Mouse (Mus musculus): ENCODE data around the gene Il34. TPM values are rescaled to one million over a fixed set of nuclear protein-coding genes. Genes with fewer than 3 reads are reported as not detected.

Il34 gene
- polyA plus RNA-seq, 1 experiment from 2014 or later, result 0.18 TPM

DNA sequence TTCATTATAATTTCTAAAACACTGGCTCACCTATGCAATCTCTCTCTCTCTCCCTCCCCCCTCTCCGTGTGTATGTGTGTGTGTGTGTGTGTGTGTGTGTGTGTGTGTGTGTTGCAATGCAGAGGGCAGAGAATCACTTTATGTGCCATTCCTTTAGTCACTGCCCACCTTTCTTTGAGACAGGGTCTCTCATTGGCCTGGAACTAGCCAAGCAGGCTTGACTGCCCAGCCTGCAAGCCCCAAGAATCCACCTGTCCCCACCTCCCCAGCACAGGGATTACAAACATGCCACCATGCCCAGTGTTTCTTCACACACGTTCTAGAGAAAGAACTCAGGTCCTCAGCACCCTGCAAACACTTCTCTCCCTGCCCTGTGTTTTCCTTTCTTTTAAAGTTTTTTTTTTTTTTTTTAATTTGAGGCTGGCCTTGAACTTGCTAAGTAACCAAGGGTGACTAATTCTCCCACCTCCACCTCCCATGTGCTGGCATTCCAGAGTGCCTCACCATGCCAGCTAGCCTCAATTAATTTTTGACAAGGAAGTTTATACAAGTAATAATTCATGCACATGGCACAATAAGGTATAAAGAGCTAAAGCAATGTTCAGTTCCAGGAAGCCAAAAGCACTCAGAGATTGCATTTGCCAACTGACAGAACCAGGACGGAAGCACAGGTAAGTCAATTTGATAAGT is 754 bp downstream of the Il34 start:
- ATAC-seq (replicated peaks; ENCODE audit: low FRiP score) (no peak), DNase-seq (ENCODE audit: low spot score) (no peak)
- peaks cover 7% of the 10 kb centered on the region; the same call in 1 of the 2 replicates for H3K36me3 ChIP-seq (ENCODE audit: control insufficient read depth, insufficient read depth, low read length)
- no peak overlapping the region for H3K27ac ChIP-seq (ENCODE audit: low read depth, low read length)
- H3K4me3 ChIP-seq (ENCODE audit: low read depth, low read length), result no peak overlapping the region
- no peak overlapping the region for H3K9ac ChIP-seq (ENCODE audit: low read depth, low read length)
- H3K9me3 ChIP-seq (ENCODE audit: control insufficient read depth, low read length), result no peaks in the 10 kb centered on the region
- no peaks in the 10 kb centered on the region for H3K27me3 ChIP-seq (replicated peaks; ENCODE audit: control insufficient read depth, insufficient read depth, low read length)
- no peaks in the 10 kb centered on the region for H3K4me1 ChIP-seq (replicated peaks; ENCODE audit: control insufficient read depth, insufficient read depth, low read length)
- 58% methylated on average over 3 of the region's 3 CpGs for WGBS
- H3K4me2 ChIP-seq, result no peak overlapping the region

DNA sequence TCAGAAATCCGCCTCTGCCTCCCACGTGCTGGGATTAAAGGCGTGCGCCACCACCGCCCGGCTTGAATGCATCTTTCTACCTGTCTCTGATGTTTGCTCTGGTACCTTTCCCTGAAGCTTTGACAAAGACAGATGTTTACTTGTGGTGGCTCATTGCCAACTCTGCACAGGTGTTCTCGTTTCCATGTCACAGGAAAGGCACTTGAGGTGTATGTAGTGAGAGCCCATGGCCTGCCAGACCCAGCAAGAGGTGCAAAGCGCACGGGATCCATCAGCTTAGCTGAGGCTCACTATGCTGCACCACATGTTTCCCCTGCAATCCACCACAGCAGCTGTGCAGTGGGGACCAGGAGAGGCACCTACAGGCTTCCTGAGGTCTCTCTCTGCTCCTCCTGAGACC is 1.9 kb downstream of the Il34 start:
- Histone ChIP-seq H3K9ac (ENCODE audit: low read depth, low read length) (no peak overlapping the region), H3K4me1 (replicated peaks; ENCODE audit: control insufficient read depth, insufficient read depth, low read length) (no peaks in the 10 kb centered on the region), H3K4me3 (ENCODE audit: low read depth, low read length) (no peak overlapping the region), H3K27ac (ENCODE audit: low read depth, low read length) (no peak overlapping the region), H3K9me3 (ENCODE audit: control insufficient read depth, low read length) (no peaks in the 10 kb centered on the region), H3K36me3 (ENCODE audit: control insufficient read depth, insufficient read depth, low read length) (no peaks in the 10 kb centered on the region), H3K27me3 (replicated peaks; ENCODE audit: control insufficient read depth, insufficient read depth, low read length) (no peaks in the 10 kb centered on the region), H3K4me2 (no peak overlapping the region)
- no peak for ATAC-seq (replicated peaks; ENCODE audit: low FRiP score)
- 85% methylated on average over 9 of the region's 9 CpGs for WGBS
- no peak for DNase-seq (ENCODE audit: low spot score)

- no peaks in the 10 kb centered on the region for H3K36me3 ChIP-seq (ENCODE audit: control insufficient read depth, insufficient read depth, low read length)
- H3K27me3 ChIP-seq (replicated peaks; ENCODE audit: control insufficient read depth, insufficient read depth, low read length), result no peaks in the 10 kb centered on the region
- ATAC-seq (replicated peaks; ENCODE audit: low FRiP score), result no peak
- H3K4me2 ChIP-seq, result no peak overlapping the region
- H3K4me3 ChIP-seq (ENCODE audit: low read depth, low read length), result no peak overlapping the region
- no peak overlapping the region for H3K9ac ChIP-seq (ENCODE audit: low read depth, low read length)
- no peaks in the 10 kb centered on the region for H3K9me3 ChIP-seq (ENCODE audit: control insufficient read depth, low read length)
- 76% methylated on average over 5 of the region's 5 CpGs for WGBS
- no peaks in the 10 kb centered on the region for H3K4me1 ChIP-seq (replicated peaks; ENCODE audit: control insufficient read depth, insufficient read depth, low read length)
- DNase-seq (ENCODE audit: low spot score), result no peak
- H3K27ac ChIP-seq (ENCODE audit: low read depth, low read length), result no peak overlapping the region
Measured at GRCm38 (mm10) chr8:110802988-110803387, 2.7 kb downstream of the Il34 start.

- Histone ChIP-seq H3K36me3 (ENCODE audit: control insufficient read depth, insufficient read depth, low read length) (no peaks in the 10 kb centered on the region), H3K27ac (ENCODE audit: low read depth, low read length) (no peak overlapping the region), H3K4me3 (ENCODE audit: low read depth, low read length) (no peak overlapping the region), H3K9me3 (ENCODE audit: control insufficient read depth, low read length) (no peaks in the 10 kb centered on the region), H3K9ac (ENCODE audit: low read depth, low read length) (no peak overlapping the region), H3K4me1 (replicated peaks; ENCODE audit: control insufficient read depth, insufficient read depth, low read length) (no peaks in the 10 kb centered on the region), H3K27me3 (replicated peaks; ENCODE audit: control insufficient read depth, insufficient read depth, low read length) (no peaks in the 10 kb centered on the region), H3K4me2 (no peak overlapping the region)
- no peak for DNase-seq (ENCODE audit: low spot score)
- ATAC-seq (replicated peaks; ENCODE audit: low FRiP score), result no peak
- WGBS, result 90% methylated on average over 8 of the region's 8 CpGs
Measured at GRCm38 (mm10) chr8:110797086-110797485, 8.6 kb downstream of the Il34 start.

DNA sequence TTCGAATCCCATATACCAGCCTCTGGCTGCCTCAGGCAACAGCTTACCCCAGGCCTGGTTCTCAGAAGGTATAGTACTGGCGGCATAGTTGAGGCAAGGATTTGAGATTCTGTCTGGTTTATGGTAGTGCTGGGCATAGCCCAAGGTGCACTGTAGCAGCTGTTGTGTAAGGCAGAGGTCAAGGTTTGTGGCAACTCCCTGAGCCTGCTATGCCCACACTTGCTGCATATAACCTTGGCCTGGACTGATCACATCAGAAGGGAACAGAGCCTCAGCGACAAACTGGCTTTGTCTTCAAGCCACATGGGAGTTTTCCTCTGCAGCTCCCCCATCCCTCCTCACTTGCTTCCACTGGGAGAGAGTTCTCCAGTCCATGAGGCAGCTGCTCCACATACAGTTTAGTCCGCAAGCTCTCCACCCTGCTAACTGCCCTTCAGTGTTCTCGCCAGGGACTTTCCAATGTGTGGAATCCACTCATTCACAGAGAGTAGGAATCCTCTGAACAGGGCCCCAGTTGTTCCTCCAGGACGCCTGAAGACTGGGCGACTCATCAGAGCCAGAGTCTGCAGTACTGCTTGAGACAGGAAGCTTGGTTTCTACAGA is 11.3 kb downstream of the Il34 start:
- H3K9ac ChIP-seq (ENCODE audit: low read depth, low read length), result no peak overlapping the region
- H3K4me2 ChIP-seq, result no peak overlapping the region
- H3K4me1 ChIP-seq (replicated peaks; ENCODE audit: control insufficient read depth, insufficient read depth, low read length), result no peaks in the 10 kb centered on the region
- H3K4me3 ChIP-seq (ENCODE audit: low read depth, low read length), result no peak overlapping the region
- no peak overlapping the region for H3K27ac ChIP-seq (ENCODE audit: low read depth, low read length)
- no peaks in the 10 kb centered on the region for H3K27me3 ChIP-seq (replicated peaks; ENCODE audit: control insufficient read depth, insufficient read depth, low read length)
- no peak for ATAC-seq (replicated peaks; ENCODE audit: low FRiP score)
- no peak for DNase-seq (ENCODE audit: low spot score)
- 82% methylated on average over 7 of the region's 7 CpGs for WGBS
- H3K36me3 ChIP-seq (ENCODE audit: control insufficient read depth, insufficient read depth, low read length), result no peaks in the 10 kb centered on the region
- H3K9me3 ChIP-seq (ENCODE audit: control insufficient read depth, low read length), result no peaks in the 10 kb centered on the region

GRCm38 (mm10) chr8:110793936-110794335 is 11.8 kb downstream of the Il34 start:
- WGBS, result 83% methylated on average over 9 of the region's 9 CpGs

GRCm38 (mm10) chr8:110793511-110793910 is 12.2 kb downstream of the Il34 start:
- no peaks in the 10 kb centered on the region for H3K9me3 ChIP-seq (ENCODE audit: control insufficient read depth, low read length)
- no peak overlapping the region for H3K27ac ChIP-seq (ENCODE audit: low read depth, low read length)
- no peak for ATAC-seq (replicated peaks; ENCODE audit: low FRiP score)
- DNase-seq (ENCODE audit: low spot score), result no peak
- no peaks in the 10 kb centered on the region for H3K4me1 ChIP-seq (replicated peaks; ENCODE audit: control insufficient read depth, insufficient read depth, low read length)
- H3K4me2 ChIP-seq, result no peak overlapping the region
- H3K9ac ChIP-seq (ENCODE audit: low read depth, low read length), result no peak overlapping the region
- no peaks in the 10 kb centered on the region for H3K27me3 ChIP-seq (replicated peaks; ENCODE audit: control insufficient read depth, insufficient read depth, low read length)
- no peaks in the 10 kb centered on the region for H3K36me3 ChIP-seq (ENCODE audit: control insufficient read depth, insufficient read depth, low read length)
- 77% methylated on average over 9 of the region's 9 CpGs for WGBS
- no peak overlapping the region for H3K4me3 ChIP-seq (ENCODE audit: low read depth, low read length)

More at GRCm38 (mm10) chr8:110793936-110794335, 11.8 kb downstream of the Il34 start:
- Histone ChIP-seq H3K4me3 (ENCODE audit: low read depth, low read length) (no peak overlapping the region), H3K4me2 (no peak overlapping the region), H3K4me1 (replicated peaks; ENCODE audit: control insufficient read depth, insufficient read depth, low read length) (no peaks in the 10 kb centered on the region), H3K27ac (ENCODE audit: low read depth, low read length) (no peak overlapping the region), H3K27me3 (replicated peaks; ENCODE audit: control insufficient read depth, insufficient read depth, low read length) (no peaks in the 10 kb centered on the region), H3K9ac (ENCODE audit: low read depth, low read length) (no peak overlapping the region), H3K9me3 (ENCODE audit: control insufficient read depth, low read length) (no peaks in the 10 kb centered on the region), H3K36me3 (ENCODE audit: control insufficient read depth, insufficient read depth, low read length) (no peaks in the 10 kb centered on the region)
- DNase-seq (ENCODE audit: low spot score) (no peak), ATAC-seq (replicated peaks; ENCODE audit: low FRiP score) (no peak)

DNA sequence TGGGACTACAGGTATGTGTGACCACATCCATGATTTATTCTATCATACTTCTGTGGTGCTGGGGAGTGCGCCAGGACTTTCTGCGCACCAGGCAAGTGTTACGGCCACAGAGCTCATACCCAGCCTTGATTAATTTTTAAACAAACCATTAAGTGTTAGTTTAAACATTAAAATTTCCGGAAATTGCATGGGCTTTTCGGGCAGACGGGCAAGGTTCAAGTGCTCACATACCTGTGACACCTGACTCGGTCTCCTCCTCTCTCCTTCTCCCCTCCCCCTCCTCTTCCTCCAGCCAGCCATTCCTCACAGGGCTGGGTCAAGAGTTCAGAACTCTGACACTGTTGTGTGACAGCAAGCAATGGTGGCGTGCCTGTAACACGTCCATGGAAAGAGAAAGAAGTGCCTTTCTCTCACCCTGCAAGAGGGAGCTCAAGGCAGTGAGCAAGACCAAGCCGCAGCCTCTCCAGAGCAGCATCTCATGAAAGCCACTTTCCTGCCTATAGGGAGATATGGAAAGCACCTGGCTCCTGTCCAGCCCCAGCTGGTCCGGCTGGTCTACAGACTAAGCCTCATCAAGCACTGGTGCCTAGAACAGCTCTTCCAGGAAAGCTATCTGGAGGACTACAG is 13.0 kb downstream of the Il34 start:
- no peak overlapping the region for H3K27ac ChIP-seq (ENCODE audit: low read depth, low read length)
- no peaks in the 10 kb centered on the region for H3K9me3 ChIP-seq (ENCODE audit: control insufficient read depth, low read length)
- H3K4me1 ChIP-seq (replicated peaks; ENCODE audit: control insufficient read depth, insufficient read depth, low read length), result no peaks in the 10 kb centered on the region
- no peak overlapping the region for H3K9ac ChIP-seq (ENCODE audit: low read depth, low read length)
- 74% methylated on average over 11 of the region's 11 CpGs for WGBS
- no peaks in the 10 kb centered on the region for H3K36me3 ChIP-seq (ENCODE audit: control insufficient read depth, insufficient read depth, low read length)
- no peak overlapping the region for H3K4me2 ChIP-seq
- no peaks in the 10 kb centered on the region for H3K27me3 ChIP-seq (replicated peaks; ENCODE audit: control insufficient read depth, insufficient read depth, low read length)
- ATAC-seq (replicated peaks; ENCODE audit: low FRiP score) (no peak), DNase-seq (ENCODE audit: low spot score) (no peak)
- no peak overlapping the region for H3K4me3 ChIP-seq (ENCODE audit: low read depth, low read length)

DNA sequence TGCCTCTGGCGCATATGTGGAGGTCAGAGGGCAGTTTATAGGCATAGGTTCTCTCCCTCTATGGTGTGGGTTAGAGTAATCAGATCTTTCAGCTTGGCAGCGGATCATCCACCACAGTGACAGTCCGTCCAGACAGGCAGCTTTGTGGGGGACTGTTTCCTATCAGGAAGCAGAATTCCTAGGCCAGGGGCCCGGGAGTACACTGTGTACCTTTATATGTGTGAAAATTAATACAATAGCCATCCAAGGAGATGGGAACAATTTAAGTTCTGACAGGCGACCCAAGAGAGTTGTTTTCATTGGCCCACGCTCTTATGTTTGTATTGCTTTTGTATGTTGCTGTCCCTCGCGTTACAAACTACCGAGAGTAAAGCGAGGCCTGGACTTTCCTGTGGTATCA is 14.6 kb downstream of the Il34 start:
- no peak overlapping the region for H3K9ac ChIP-seq (ENCODE audit: low read depth, low read length)
- ATAC-seq (replicated peaks; ENCODE audit: low FRiP score) (no peak), DNase-seq (ENCODE audit: low spot score) (no peak)
- no peaks in the 10 kb centered on the region for H3K36me3 ChIP-seq (ENCODE audit: control insufficient read depth, insufficient read depth, low read length)
- no peak overlapping the region for H3K4me3 ChIP-seq (ENCODE audit: low read depth, low read length)
- H3K4me1 ChIP-seq (replicated peaks; ENCODE audit: control insufficient read depth, insufficient read depth, low read length), result no peaks in the 10 kb centered on the region
- H3K9me3 ChIP-seq (ENCODE audit: control insufficient read depth, low read length), result no peaks in the 10 kb centered on the region
- H3K4me2 ChIP-seq, result no peak overlapping the region
- H3K27ac ChIP-seq (ENCODE audit: low read depth, low read length), result no peak overlapping the region
- 70% methylated on average over 10 of the region's 10 CpGs for WGBS
- no peaks in the 10 kb centered on the region for H3K27me3 ChIP-seq (replicated peaks; ENCODE audit: control insufficient read depth, insufficient read depth, low read length)

Measured in liver, embryonic 11.5 days (tissue).